Mouse (Mus musculus) C2C12 (cell line): ENCODE measurements around the gene Bdnf.

Source experiments
- CEBPB ChIP-seq: IDR thresholded peaks from one replicate; pipeline ENCODE4 v1.6.1; 2011; ENCODE audit warnings: low read depth, mild to moderate bottlenecking, control low read depth, moderate library complexity
- CTCF ChIP-seq: IDR thresholded peaks from one replicate; pipeline ENCODE4 v1.5.1; 2011; ENCODE audit not compliant: control insufficient read depth, insufficient read depth, insufficient read length
- MAX ChIP-seq: IDR thresholded peaks from one replicate; pipeline ENCODE4 v1.6.1; 2011; ENCODE audit warnings: mild to moderate bottlenecking, control low read depth
- MYOD1 ChIP-seq: IDR thresholded peaks from one replicate; pipeline ENCODE4 v1.6.1; 2011; ENCODE audit warnings: low read depth; ENCODE audit not compliant: control insufficient read depth, insufficient read length
- MYOG ChIP-seq: IDR thresholded peaks from one replicate; pipeline ENCODE4 v1.6.1; 2011; ENCODE audit not compliant: control insufficient read depth, insufficient read length; ENCODE audit errors: extremely low read depth

DNA sequence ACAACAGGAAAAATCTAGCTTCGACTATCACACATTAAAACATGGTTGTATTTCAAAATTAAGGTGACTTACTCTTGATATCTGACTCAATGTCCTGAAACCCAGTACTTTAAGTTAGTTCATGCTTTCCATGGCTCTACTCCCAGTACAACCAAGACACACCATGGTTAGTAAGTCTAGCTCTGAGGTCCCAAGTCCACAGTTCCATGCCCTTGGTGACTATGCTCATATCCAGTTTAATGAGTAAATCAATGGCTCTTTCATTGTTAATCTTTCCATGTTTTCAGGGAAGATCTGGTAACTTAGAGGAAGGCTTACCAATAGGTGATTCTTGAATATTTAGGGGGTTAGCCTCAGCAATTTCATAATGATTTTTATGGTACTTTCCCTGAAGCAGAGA is 14.2 kb downstream of the Bdnf start:
- no peak for TF ChIP-seq CTCF
- no peak for TF ChIP-seq MAX
- TF ChIP-seq MYOD1, result no peak
- TF ChIP-seq CEBPB, result no peak
- no peak for TF ChIP-seq MYOG
